Mouse (Mus musculus) spleen, adult 12 weeks (tissue): Measurements from ENCODE around the gene Vav3.

Source experiments
- DNase-seq: peaks from one replicate; pipeline ENCODE4 v3.0.0; 2022; ENCODE audit warnings: low spot score

Gene Vav3

DNA sequence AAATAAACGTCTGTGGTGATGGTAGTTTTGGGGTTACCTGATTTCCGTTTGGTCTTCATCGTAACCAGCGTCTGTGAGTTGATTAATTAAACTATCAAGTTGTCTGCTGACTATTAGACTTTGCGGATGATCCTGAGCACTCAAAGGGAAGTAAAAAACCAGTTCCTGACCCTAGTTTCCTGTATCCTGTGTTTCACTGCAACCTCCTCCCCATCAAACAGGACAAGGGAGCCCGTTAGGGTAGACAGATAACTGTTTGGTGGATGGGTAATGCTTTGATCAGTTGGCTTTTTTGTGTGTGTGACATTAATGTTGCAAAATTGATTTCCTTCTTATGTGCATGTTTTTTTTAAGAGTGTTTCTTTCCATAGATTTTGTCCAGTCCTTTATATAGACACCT is 12.2 kb downstream of the Vav3 start:
- DNase-seq: no peak

GRCm38 (mm10) chr3:109353814-109354213 is 13.4 kb downstream of the Vav3 start:
- no peak for DNase-seq

DNA sequence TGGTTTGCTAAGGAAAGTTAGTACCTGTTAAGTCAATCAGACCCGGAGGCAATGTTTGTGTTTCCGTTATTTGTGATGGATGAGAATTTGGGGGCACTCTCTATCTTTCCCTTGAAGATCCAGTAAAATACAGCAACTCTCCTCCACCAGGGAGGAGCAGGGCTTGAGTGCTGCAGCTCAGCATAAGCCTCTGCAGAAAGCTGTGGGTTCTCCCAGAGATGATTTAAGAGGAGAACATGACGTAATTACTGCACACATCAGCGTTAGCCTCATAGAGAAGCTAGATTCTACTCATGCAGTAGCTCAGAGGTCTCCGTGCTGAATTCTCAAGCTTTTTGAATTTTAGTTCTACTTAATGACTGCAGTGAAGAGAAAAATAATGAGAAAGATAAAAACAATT is 14.7 kb downstream of the Vav3 start:
- no peak for DNase-seq

DNA sequence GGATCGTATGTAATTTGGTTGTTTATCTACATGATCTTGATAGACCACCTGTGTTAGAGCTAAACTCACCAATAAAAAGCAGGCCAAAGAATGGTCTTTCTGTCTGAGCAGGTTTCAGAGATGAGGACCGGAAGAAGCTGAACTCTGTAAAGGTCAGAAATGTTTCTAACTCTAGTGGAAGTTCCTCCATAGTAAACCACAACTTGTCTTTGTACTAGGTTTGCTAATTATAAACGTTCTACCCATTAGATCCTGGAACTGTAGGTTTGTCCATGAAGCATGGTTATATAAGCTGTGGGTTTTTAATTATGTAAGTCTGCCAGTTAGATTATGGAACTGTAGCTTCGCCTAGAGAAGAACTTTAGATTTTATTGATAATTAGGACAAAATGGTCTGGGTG is 20.3 kb downstream of the Vav3 start:
- no peak for DNase-seq

DNA sequence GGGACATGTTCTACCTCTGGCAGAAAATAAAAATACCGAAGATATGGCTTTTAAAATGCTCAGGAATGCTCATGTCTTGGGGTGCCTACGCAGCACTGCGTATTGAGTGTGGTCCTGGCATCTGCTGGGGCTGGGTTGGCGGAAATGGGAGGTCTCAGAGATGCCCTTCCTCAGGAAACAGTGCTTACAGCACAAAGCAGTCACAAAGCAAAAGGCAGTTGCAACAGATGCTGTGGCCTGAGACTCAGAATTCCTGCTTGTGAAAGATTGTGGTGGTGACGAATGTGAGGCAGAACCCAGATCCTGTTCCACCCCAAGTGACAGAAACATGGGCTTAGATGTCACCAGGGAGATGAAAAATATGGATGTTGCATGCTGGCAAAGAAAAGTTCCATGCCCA is 21.4 kb downstream of the Vav3 start:
- DNase-seq: no peak

- no peak for DNase-seq
Measured at GRCm38 (mm10) chr3:109362310-109362709, 21.9 kb downstream of the Vav3 start.

DNA sequence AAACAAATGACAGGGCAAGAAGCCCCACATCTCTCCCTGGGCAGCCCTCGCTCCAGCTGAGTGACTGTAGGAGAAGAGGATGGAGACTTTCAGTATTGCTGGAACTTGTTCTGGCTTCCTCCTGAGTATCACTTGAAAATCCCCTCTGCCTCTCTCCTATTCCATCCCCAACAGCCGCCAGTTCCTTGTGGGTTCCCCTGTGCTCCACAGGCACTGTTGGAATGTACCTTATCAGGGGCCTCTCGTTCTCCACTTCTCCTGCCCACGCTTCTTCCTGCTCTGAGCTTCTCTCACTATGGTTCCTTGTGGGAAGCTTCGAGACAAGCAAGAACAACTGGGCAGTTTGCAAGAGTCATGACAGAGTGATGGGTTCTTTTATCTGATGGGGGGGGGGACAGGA is 23.1 kb downstream of the Vav3 start:
- DNase-seq: no peak

- no peak for DNase-seq
Measured at GRCm38 (mm10) chr3:109365875-109366274, 25.4 kb downstream of the Vav3 start.

DNA sequence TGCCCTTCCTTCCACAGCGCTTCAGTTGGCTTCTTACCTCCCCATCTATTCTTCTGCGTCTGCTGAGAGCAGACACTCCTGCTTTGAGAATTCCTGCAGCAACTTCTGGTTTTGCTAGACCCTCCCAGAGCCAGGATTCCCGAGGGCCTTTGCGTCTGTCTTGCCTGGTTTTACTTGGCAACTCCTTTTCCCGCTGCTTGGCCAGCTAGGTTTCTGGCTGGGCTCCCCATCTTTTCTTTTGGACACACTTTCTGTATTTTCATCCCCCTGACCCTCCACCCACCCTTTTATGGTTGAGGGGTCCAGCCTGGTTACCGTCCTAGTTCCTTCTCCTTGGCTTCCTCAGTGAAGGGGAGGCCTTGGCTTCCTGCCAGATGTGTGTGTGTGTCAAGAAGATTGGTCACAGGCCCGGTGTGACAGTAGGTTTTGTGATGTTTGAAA is 26.0 kb downstream of the Vav3 start:
- no peak for DNase-seq

GRCm38 (mm10) chr3:109368383-109369289 is 28.2 kb downstream of the Vav3 start:
- DNase-seq: no peak

DNA sequence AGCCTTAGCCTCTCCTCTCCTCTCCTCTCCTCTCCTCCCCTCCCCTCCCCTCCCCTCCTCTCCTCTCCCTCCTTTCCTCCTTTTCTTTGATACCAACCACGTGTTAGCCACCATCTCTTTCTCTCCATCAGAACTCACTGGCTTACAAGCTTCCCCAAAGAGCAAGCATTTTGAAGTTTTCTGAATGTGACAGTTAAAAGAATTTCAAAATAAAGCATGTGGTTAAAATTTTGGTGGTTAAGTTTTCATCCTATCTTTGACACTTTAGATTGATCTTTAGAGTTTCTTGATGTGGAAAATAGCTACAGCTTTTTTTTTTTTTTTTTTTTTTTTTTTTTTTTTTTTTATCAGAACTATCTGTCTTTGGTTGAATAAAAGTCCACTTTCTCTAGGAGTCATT is 31.1 kb downstream of the Vav3 start:
- no peak for DNase-seq

GRCm38 (mm10) chr3:109372678-109373077 is 32.2 kb downstream of the Vav3 start:
- no peak for DNase-seq

DNA sequence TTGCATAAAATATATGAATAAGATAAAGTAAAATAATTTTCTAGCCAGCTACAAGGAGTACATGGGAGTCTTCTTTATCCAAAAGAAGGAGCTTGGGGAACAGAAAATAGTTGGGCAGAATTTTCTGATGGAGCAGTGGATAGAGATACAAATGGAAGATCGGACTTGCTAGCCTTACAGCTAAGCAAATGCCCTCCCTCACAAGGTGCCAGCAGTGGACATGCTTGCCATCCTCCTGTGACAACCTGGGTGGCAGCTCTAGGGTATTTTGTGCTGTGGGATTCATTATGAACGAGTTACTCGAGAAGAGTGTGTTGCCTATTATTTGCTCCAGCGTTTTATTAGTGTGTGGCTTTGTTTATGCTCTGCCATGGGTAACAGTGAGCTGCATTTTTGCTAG is 37.8 kb downstream of the Vav3 start:
- DNase-seq: no peak

- DNase-seq: no peak
Measured at GRCm38 (mm10) chr3:109378684-109379083, 38.2 kb downstream of the Vav3 start.

DNA sequence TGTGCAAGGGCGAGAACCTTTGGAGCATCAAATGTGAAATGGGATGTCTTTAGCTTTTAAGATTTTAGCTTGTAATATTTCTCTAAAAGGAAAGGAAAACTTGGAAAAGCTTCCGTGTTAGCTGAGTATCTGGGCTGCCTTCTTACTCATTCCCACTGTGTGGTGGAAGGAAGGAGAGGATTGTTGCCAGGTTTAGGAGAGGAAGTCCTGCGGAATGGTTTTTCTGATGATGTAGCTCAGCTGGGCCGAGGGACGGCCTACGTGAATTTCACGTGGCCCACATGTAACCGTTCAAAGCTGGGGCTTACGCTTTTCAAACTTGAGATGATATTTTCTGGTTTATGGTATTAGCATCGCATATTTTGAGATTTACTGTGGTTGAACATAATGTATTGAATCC is 48.3 kb downstream of the Vav3 start:
- no peak for DNase-seq

GRCm38 (mm10) chr3:109401527-109401926 is 61.1 kb downstream of the Vav3 start:
- DNase-seq: no peak

- DNase-seq: no peak
Measured at GRCm38 (mm10) chr3:109411294-109411693, 70.8 kb downstream of the Vav3 start.

- DNase-seq: no peak
Measured at GRCm38 (mm10) chr3:109420403-109420802, 80.0 kb downstream of the Vav3 start.

DNA sequence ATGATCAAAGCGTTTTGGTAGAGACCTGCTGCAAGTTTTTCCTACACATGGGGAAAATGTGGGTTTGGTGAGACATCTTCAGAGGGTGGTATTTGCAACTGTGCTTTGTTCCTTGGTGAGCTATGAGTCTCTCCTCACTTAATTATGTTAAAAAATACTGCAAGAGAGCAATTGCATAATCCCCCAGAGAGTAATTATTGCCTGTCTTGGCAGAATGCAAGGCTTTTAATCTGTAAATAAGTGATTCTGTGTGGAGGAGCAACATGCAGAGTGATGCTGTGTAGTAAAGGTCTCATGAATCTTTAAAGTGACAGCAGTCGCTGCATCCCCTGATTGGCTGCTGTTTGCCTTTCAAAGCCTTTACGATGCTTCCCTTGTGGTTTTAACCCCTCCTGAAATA is 80.6 kb downstream of the Vav3 start:
- no peak for DNase-seq

GRCm38 (mm10) chr3:109423440-109424079 is 83.1 kb downstream of the Vav3 start:
- no peak for DNase-seq

GRCm38 (mm10) chr3:109431285-109431684 is 90.8 kb downstream of the Vav3 start:
- no peak for DNase-seq

GRCm38 (mm10) chr3:109438552-109438951 is 98.1 kb downstream of the Vav3 start:
- DNase-seq: no peak

DNA sequence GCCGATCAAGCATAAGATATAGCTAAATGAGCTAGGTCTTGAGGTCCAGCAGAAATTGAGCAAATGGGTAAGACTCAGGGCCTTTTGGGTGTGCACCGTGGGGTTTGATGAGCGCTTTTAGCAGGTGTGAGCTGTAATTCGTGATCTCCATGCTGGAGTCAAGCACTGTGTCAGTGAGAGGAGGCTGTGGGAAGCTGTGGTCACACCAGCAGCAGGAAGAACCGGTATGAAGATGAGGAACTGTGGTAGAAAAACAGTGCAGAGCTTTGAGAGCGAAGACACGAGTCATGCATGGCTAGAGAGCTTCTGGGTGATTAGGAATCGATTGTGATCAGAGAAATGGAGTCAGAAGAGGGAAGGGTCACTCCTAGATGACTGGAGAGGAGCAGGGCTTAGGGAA is 98.8 kb downstream of the Vav3 start:
- no peak for DNase-seq

DNA sequence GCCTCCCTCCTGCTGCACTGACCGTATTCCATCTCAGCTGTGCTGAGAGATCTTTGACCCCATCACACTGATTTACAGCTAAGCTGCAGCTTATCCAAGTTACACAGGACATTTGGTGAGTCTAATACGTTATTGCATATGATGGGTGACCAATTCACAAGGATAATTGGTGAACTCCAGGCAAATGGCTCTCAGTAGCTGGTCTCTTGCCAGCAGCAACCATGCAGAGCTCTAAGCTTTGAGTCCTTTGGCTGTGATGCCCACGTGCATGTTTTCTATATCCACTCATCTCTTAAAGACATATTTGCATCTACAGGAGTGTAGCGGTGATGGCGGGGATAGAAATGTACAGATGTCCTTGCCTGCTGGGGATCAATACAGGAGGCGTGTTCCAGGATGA is 99.5 kb downstream of the Vav3 start:
- DNase-seq: no peak
